Mouse (Mus musculus): Measurements from ENCODE around the gene Aipl1. TPM values are rescaled to one million over a fixed set of nuclear protein-coding genes. Genes with fewer than 3 reads are reported as not detected.

The Aipl1 gene
- polyA plus RNA-seq, 1 experiment from 2014 or later: 0.23 TPM

DNA sequence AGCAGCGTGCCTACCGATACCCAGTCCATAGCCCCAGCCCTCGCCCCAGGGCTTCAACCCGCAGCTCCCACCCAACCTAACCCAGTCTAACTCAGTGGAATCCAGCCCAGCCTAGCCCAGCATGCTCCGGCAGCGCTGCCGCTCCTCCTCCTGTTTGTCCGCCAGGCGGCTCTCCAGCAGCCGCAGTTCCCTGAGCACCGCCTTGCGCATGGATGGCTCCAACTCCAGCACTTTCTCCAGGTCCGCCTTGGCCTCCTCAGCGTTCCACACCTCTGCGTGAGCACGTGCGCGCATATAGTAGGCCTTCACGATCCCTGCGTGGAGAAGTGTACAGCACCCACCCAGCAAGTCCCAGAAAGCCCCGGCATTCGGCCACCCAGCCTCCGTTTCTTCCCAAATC, 8.2 kb downstream of the Aipl1 start:
- Histone ChIP-seq H3K4me2 (ENCODE audit: low read depth) (peak overlapping the region; percentile 9; the same call in 1 of the 2 replicates), H3K4me3 (ENCODE audit: low read depth, low read length) (no peak overlapping the region), H3K27me3 (ENCODE audit: control insufficient read depth, insufficient read depth, low read length) (0 out of 2 replicates have a peak, but pooled peaks cover 2% of the 10 kb centered on the region), H3K9ac (ENCODE audit: low read length) (no peak overlapping the region; the same call in 1 of the 2 replicates), H3K27ac (ENCODE audit: low read depth, low read length) (no peak overlapping the region), H3K4me1 (ENCODE audit: control insufficient read depth, insufficient read depth, low read length) (no peaks in the 10 kb centered on the region), H3K36me3 (ENCODE audit: control insufficient read depth, insufficient read depth, low read length) (no peaks in the 10 kb centered on the region), H3K9me3 (ENCODE audit: control insufficient read depth, low read length) (no peaks in the 10 kb centered on the region)
- 18% methylated on average over 23 of the region's 23 CpGs for WGBS
- ATAC-seq (ENCODE audit: insufficient read depth, low FRiP score, low TSS enrichment): no peak
- peak; percentile 65 for DNase-seq (ENCODE audit: low spot score)

DNA sequence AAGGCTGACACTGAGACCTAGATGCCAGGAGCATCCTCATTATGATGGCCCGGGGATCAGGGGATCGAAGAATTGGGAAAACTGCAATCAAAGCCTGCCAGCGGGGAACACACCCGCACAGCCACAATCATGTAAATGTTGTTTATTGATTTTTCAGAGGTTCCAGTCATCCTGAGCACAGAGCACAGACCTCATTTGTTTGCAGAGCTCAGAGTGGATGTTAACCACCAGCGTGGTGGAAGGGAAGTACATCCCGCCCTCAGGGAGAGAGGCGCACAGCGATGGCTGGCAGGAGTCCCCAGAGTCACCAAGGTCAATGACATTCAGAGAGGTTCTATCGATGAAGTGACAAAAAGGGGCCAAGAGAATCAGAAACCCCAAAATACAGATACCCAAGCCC, 9.5 kb downstream of the Aipl1 start:
- Histone ChIP-seq H3K27me3 (ENCODE audit: control insufficient read depth, insufficient read depth, low read length) (0 out of 2 replicates have a peak, but pooled peaks cover 2% of the 10 kb centered on the region), H3K36me3 (ENCODE audit: control insufficient read depth, insufficient read depth, low read length) (no peaks in the 10 kb centered on the region), H3K9ac (ENCODE audit: low read length) (no peak overlapping the region), H3K27ac (ENCODE audit: low read depth, low read length) (no peak overlapping the region), H3K9me3 (ENCODE audit: control insufficient read depth, low read length) (no peaks in the 10 kb centered on the region), H3K4me2 (ENCODE audit: low read depth) (no peak overlapping the region), H3K4me3 (ENCODE audit: low read depth, low read length) (no peak overlapping the region), H3K4me1 (ENCODE audit: control insufficient read depth, insufficient read depth, low read length) (no peaks in the 10 kb centered on the region)
- DNase-seq (ENCODE audit: low spot score) (no peak), ATAC-seq (ENCODE audit: insufficient read depth, low FRiP score, low TSS enrichment) (no peak)
- WGBS: 86% methylated on average over 9 of the region's 9 CpGs

DNA sequence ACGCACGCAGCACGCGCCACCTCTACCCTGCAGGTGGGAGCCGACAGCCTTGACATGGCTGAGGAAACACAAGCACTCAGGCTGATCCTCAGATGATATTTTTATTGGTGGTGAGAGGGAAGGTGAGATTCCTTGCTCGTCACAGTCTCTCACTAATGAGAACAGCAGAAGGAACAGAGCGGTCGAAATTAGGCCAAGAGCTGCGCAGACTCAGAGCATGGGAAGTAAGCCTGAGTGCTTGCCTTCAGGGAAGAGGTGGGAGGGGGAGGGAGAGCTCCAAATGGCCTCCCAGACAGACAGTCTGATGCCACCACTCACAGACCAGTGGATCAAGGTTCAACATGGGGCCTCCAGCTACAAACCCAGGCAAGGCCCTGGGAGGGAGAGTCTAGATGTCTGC, 10.8 kb downstream of the Aipl1 start:
- Histone ChIP-seq H3K9ac (ENCODE audit: low read length) (no peak overlapping the region), H3K9me3 (ENCODE audit: control insufficient read depth, low read length) (no peaks in the 10 kb centered on the region), H3K27ac (ENCODE audit: low read depth, low read length) (no peak overlapping the region), H3K4me3 (ENCODE audit: low read depth, low read length) (no peak overlapping the region), H3K4me1 (ENCODE audit: control insufficient read depth, insufficient read depth, low read length) (no peaks in the 10 kb centered on the region), H3K4me2 (ENCODE audit: low read depth) (no peak overlapping the region), H3K36me3 (ENCODE audit: control insufficient read depth, insufficient read depth, low read length) (no peaks in the 10 kb centered on the region), H3K27me3 (ENCODE audit: control insufficient read depth, insufficient read depth, low read length) (0 out of 2 replicates have a peak, but pooled peaks cover 2% of the 10 kb centered on the region)
- 84% methylated on average over 9 of the region's 9 CpGs for WGBS
- no peak for ATAC-seq (ENCODE audit: insufficient read depth, low FRiP score, low TSS enrichment)
- no peak for DNase-seq (ENCODE audit: low spot score)

DNA sequence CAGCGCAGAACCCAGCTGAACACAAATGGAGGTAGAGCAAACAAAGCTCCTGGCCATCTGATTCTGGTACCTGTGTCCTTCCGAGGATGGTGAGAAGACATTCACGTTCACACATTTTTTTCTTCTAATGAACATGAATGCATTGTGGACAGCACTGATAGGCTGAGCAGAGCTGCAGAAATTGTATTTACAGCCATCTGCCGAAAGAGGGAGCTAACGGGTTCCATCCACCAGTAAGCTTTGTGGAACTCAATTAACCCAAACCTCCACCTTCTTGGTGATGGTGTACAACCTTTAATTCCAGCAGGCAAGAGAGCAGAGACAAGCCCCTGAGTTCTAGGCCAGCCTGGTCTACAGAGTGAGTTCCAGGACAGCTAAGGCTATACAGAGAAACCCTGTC, 11.5 kb downstream of the Aipl1 start:
- Histone ChIP-seq H3K27ac (ENCODE audit: low read depth, low read length) (no peak overlapping the region), H3K4me3 (ENCODE audit: low read depth, low read length) (no peak overlapping the region), H3K9me3 (ENCODE audit: control insufficient read depth, low read length) (no peaks in the 10 kb centered on the region), H3K4me1 (ENCODE audit: control insufficient read depth, insufficient read depth, low read length) (no peaks in the 10 kb centered on the region), H3K27me3 (ENCODE audit: control insufficient read depth, insufficient read depth, low read length) (0 out of 2 replicates have a peak, but pooled peaks cover 2% of the 10 kb centered on the region), H3K4me2 (ENCODE audit: low read depth) (no peak overlapping the region), H3K9ac (ENCODE audit: low read length) (no peak overlapping the region), H3K36me3 (ENCODE audit: control insufficient read depth, insufficient read depth, low read length) (no peaks in the 10 kb centered on the region)
- no peak for DNase-seq (ENCODE audit: low spot score)
- whole genome bisulfite sequencing: 39% methylated on average over 5 of the region's 5 CpGs
- no peak for ATAC-seq (ENCODE audit: insufficient read depth, low FRiP score, low TSS enrichment)

DNA sequence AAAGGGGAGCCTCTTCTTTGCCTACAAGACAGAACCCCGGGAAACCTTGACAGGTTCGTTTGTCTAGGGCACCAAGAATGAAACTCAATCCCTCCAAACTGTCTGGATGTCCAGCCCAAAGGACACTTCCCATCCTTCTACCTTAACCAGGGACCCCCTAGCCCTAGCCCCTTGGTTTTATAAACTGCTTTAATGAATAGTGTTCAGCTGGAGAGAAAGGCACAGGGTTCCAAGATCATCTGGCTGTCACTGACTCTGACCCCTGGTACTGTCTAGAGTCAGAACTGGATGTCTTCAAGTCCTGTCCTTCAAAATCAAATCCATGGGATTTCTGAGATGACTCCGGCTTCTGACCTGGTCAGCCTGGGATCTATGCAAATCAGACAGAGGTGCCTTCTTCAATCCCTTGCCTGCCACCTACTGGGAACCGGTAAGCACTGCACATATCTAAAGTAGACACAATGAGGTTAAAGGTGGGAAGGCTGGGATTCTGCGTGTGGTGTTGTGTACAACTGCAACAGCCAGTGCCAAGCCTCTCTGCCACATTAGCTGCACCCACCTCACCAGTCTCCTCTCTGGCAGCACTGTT, 13.0 kb downstream of the Aipl1 start:
- DNase-seq (ENCODE audit: low spot score) (peak; percentile 69), ATAC-seq (ENCODE audit: insufficient read depth, low FRiP score, low TSS enrichment) (no peak)
- 31% methylated on average over 5 of the region's 5 CpGs for WGBS
- no peak overlapping the region for H3K4me3 ChIP-seq (ENCODE audit: low read depth, low read length)
- no peaks in the 10 kb centered on the region for H3K36me3 ChIP-seq (ENCODE audit: control insufficient read depth, insufficient read depth, low read length)
- H3K9ac ChIP-seq (ENCODE audit: low read length): no peak overlapping the region
- H3K4me2 ChIP-seq (ENCODE audit: low read depth): no peak overlapping the region
- H3K9me3 ChIP-seq (ENCODE audit: control insufficient read depth, low read length): no peaks in the 10 kb centered on the region
- H3K27ac ChIP-seq (ENCODE audit: low read depth, low read length): no peak overlapping the region
- H3K4me1 ChIP-seq (ENCODE audit: control insufficient read depth, insufficient read depth, low read length): no peaks in the 10 kb centered on the region
- H3K27me3 ChIP-seq (ENCODE audit: control insufficient read depth, insufficient read depth, low read length): no peaks in the 10 kb centered on the region

DNA sequence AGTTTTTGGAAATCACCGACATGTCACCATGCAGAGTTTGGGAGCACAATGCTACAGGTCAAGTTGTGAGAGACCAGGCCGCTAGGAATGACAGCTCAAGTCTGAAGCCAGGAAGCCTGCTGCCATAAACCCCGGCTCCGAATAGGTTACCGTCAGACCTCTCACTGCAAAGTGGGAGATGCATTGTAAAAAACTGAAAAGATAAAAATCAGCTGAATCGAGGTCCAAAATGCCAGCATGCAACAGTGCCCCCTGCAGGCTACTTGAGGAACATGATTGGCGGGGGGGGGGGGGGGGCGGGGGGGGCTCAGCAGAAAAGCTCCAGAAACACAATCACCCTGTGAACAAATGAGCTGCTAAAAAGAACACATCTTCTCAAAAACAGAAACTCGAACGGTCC, 13.7 kb downstream of the Aipl1 start:
- no peak for DNase-seq (ENCODE audit: low spot score)

DNA sequence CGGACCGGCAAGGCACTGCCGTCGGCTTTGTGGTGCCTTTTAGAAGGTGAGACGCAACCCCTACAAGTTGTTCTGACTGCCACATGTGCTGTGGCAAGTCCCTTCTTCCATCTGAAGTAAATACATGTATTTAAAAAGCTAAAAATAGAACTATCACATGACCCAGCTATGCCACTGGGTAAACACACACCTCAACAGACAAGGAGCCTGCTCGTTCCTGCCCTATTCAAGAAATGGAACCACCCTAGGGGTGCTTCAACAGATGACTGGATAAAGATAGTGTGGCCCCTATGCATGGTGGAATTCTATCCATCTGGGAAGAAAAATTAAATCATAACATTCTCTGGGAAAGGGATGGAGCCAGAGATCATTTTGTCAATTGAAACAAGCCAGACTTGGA, 14.5 kb downstream of the Aipl1 start:
- no peak overlapping the region for H3K4me2 ChIP-seq (ENCODE audit: low read depth)
- H3K9me3 ChIP-seq (ENCODE audit: control insufficient read depth, low read length): no peaks in the 10 kb centered on the region
- H3K36me3 ChIP-seq (ENCODE audit: control insufficient read depth, insufficient read depth, low read length): no peaks in the 10 kb centered on the region
- H3K4me1 ChIP-seq (ENCODE audit: control insufficient read depth, insufficient read depth, low read length): no peaks in the 10 kb centered on the region
- H3K27me3 ChIP-seq (ENCODE audit: control insufficient read depth, insufficient read depth, low read length): no peaks in the 10 kb centered on the region
- no peak overlapping the region for H3K4me3 ChIP-seq (ENCODE audit: low read depth, low read length)
- 94% methylated on average over 6 of the region's 6 CpGs for WGBS
- no peak overlapping the region for H3K9ac ChIP-seq (ENCODE audit: low read length)
- ATAC-seq (ENCODE audit: insufficient read depth, low FRiP score, low TSS enrichment) (no peak), DNase-seq (ENCODE audit: low spot score) (no peak)
- H3K27ac ChIP-seq (ENCODE audit: low read depth, low read length): no peak overlapping the region

More for the DNA sequence above, 13.7 kb downstream of the Aipl1 start:
- H3K27me3 ChIP-seq (ENCODE audit: control insufficient read depth, insufficient read depth, low read length): no peaks in the 10 kb centered on the region
- no peak overlapping the region for H3K27ac ChIP-seq (ENCODE audit: low read depth, low read length)
- no peak overlapping the region for H3K4me2 ChIP-seq (ENCODE audit: low read depth)
- no peak overlapping the region for H3K4me3 ChIP-seq (ENCODE audit: low read depth, low read length)
- no peaks in the 10 kb centered on the region for H3K4me1 ChIP-seq (ENCODE audit: control insufficient read depth, insufficient read depth, low read length)
- no peak for ATAC-seq (ENCODE audit: insufficient read depth, low FRiP score, low TSS enrichment)
- H3K36me3 ChIP-seq (ENCODE audit: control insufficient read depth, insufficient read depth, low read length): no peaks in the 10 kb centered on the region
- H3K9ac ChIP-seq (ENCODE audit: low read length): no peak overlapping the region
- no peaks in the 10 kb centered on the region for H3K9me3 ChIP-seq (ENCODE audit: control insufficient read depth, low read length)
- 57% methylated on average over 8 of the region's 10 CpGs for WGBS

DNA sequence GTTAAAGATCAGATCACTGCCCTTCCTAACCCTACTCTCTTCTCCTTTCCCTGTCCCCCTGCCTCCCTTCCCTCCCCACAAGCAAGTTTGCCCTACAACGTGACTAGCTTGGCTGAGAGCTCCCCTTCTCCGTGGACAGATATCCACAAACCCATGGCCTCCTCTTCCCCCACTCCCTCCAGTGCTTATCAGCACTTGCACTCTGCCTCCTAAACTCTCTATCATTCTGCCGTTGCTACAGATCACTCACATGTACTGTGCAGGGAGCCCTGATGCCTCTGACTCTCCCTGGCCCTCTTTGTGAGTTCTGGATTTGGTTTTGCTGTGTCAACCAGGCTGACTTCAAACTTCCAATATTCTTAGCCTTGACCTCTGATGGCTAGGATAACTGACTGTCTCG, 16.3 kb downstream of the Aipl1 start:
- no peaks in the 10 kb centered on the region for H3K36me3 ChIP-seq (ENCODE audit: control insufficient read depth, insufficient read depth, low read length)
- H3K4me2 ChIP-seq (ENCODE audit: low read depth): no peak overlapping the region
- no peak overlapping the region for H3K27ac ChIP-seq (ENCODE audit: low read depth, low read length)
- H3K9ac ChIP-seq (ENCODE audit: low read length): no peak overlapping the region
- H3K4me1 ChIP-seq (ENCODE audit: control insufficient read depth, insufficient read depth, low read length): no peaks in the 10 kb centered on the region
- DNase-seq (ENCODE audit: low spot score) (no peak), ATAC-seq (ENCODE audit: insufficient read depth, low FRiP score, low TSS enrichment) (no peak)
- H3K4me3 ChIP-seq (ENCODE audit: low read depth, low read length): no peak overlapping the region
- 82% methylated on average over 4 of the region's 4 CpGs for WGBS
- H3K27me3 ChIP-seq (ENCODE audit: control insufficient read depth, insufficient read depth, low read length): no peaks in the 10 kb centered on the region
- no peaks in the 10 kb centered on the region for H3K9me3 ChIP-seq (ENCODE audit: control insufficient read depth, low read length)

DNA sequence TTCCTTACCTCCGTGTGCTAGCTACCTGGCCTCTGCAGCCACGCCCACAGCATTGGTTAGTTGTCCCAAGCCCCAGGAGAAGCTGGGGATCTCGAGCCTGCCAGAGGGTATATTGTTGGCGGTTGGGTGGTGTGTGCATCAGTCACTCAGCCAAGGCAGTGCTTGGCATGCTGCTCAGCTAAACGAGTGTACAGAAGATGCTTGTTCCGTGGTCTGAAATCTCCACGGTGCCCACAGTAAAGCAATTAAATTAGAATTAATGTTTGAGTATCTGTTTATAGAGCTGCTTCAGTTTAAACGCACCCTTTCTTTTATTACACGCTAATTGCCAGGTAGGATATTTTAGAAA, 20.1 kb downstream of the Aipl1 start:
- ATAC-seq (ENCODE audit: insufficient read depth, low FRiP score, low TSS enrichment): no peak

More for the DNA sequence above, 20.1 kb downstream of the Aipl1 start:
- Histone ChIP-seq H3K27me3 (ENCODE audit: control insufficient read depth, insufficient read depth, low read length) (no peaks in the 10 kb centered on the region), H3K4me3 (ENCODE audit: low read depth, low read length) (no peak overlapping the region), H3K4me2 (ENCODE audit: low read depth) (no peak overlapping the region), H3K4me1 (ENCODE audit: control insufficient read depth, insufficient read depth, low read length) (no peaks in the 10 kb centered on the region), H3K9ac (ENCODE audit: low read length) (no peak overlapping the region), H3K36me3 (ENCODE audit: control insufficient read depth, insufficient read depth, low read length) (no peaks in the 10 kb centered on the region), H3K27ac (ENCODE audit: low read depth, low read length) (no peak overlapping the region), H3K9me3 (ENCODE audit: control insufficient read depth, low read length) (no peaks in the 10 kb centered on the region)
- no peak for DNase-seq (ENCODE audit: low spot score)
- WGBS: 82% methylated on average over 9 of the region's 9 CpGs

Measured in neural tube, embryonic 11.5 days (tissue).